9 mouse cellular contexts compared by ENCODE assay signal in genomic region chr11:6605491-6606399, GRCm38 (mm10). TPM values are rescaled to one million over a fixed set of nuclear protein-coding genes. Genes with fewer than 3 reads are reported as not detected.
DNase-seq lines count a peak whose midpoint lies in the region; ATAC-seq and TF ChIP-seq lines count a peak whose summit lies in the region.
"Had no signal": no experiment of that assay in that cellular context is flagged by ENCODE, and none has a peak within 500 bp of the region (broad histone marks: within the 10 kb centered on the region; RNA-seq: fewer than 3 reads in every experiment).

TSS of gene Nacad (minus strand) at chr11:6606053.

- peak; percentile 36 to 53 for DNase-seq in adrenal gland, adult (ENCODE audit: inconsistent age in 2 of 2, low spot score in 1 of 2)
- DNase-seq in adrenal gland, postnatal 4 days (ENCODE audit: low spot score in 2 of 2): no peak
- peak; percentile 97 for DNase-seq in brain, embryonic 14.5 days (ENCODE audit: low read depth)
- DNase-seq in forebrain, embryonic 11.5 days (ENCODE audit: low spot score): peak; percentile 79
- no peak for DNase-seq in liver, embryonic 13.5 days
- DNase-seq in retina, postnatal 1 day: peak; percentile 90
- no peak for DNase-seq in gastrocnemius, postnatal 4 days (ENCODE audit: low spot score in 2 of 2)

- H3K27me3 ChIP-seq in forebrain, embryonic 11.5 days (ENCODE audit: control insufficient read depth, insufficient read depth, low read length): peaks cover 4% of the 10 kb centered on the region; the same call in 1 of the 2 replicates
- H3K27me3 ChIP-seq in intestine, embryonic 16.5 days (replicated peaks; ENCODE audit: control insufficient read depth, insufficient read depth, low read length): peaks cover 21% of the 10 kb centered on the region; the same call in 1 of the 2 replicates
- H3K27me3 ChIP-seq in liver, embryonic 13.5 days: peaks cover 61% of the 10 kb centered on the region

- H3K9ac ChIP-seq in forebrain, embryonic 11.5 days (ENCODE audit: low read length): peak within 1 kb of the TSS; percentile 51
- peak within 1 kb of the TSS; percentile 61 for H3K9ac ChIP-seq in intestine, embryonic 16.5 days (ENCODE audit: low read depth, low read length)
- H3K9ac ChIP-seq in liver, embryonic 13.5 days: no peak within 1 kb of the TSS

- ATAC-seq in forebrain, embryonic 11.5 days (replicated peaks; ENCODE audit: low FRiP score): peak; percentile 91
- peak; percentile 72 for ATAC-seq in intestine, embryonic 16.5 days
- 0 out of 2 replicates have a peak, but pooled peaks have one; percentile 29 for ATAC-seq in liver, embryonic 13.5 days (ENCODE audit: low read depth)

- 4% methylated on average over 35 of the region's 41 CpGs for WGBS in forebrain, embryonic 11.5 days
- WGBS in intestine, embryonic 16.5 days: 7% methylated on average over 32 of the region's 41 CpGs
- 7% methylated on average over 37 of the region's 41 CpGs for WGBS in liver, embryonic 13.5 days (ENCODE audit: insufficient replicate concordance)

- peak; percentile 52; the same call in 1 of the 2 replicates for TF ChIP-seq POLR2A in brain, embryonic 14.5 days (IDR thresholded peaks at IDR 0.05; ENCODE audit: borderline replicate concordance, extremely low read depth, insufficient read depth, insufficient read length, poor library complexity, severe bottlenecking)

- peak within 1 kb of the TSS; percentile 70 for H3K27ac ChIP-seq in forebrain, embryonic 11.5 days (ENCODE audit: low read depth, low read length)
- 0 out of 2 replicates have a peak within 1 kb of the TSS, but pooled peaks have one; percentile 18 for H3K27ac ChIP-seq in intestine, embryonic 16.5 days (ENCODE audit: low read length)
- no peak within 1 kb of the TSS for H3K27ac ChIP-seq in liver, embryonic 13.5 days
- H3K27ac ChIP-seq: macrophage had no signal

- no peaks in the 10 kb centered on the region for H3K36me3 ChIP-seq in forebrain, embryonic 11.5 days (ENCODE audit: control insufficient read depth, insufficient read depth, low read length)
- H3K36me3 ChIP-seq in intestine, embryonic 16.5 days (ENCODE audit: control insufficient read depth, insufficient read depth, low read length): no peaks in the 10 kb centered on the region
- H3K36me3 ChIP-seq in liver, embryonic 13.5 days: peaks cover 4% of the 10 kb centered on the region

- no peaks in the 10 kb centered on the region for H3K9me3 ChIP-seq in forebrain, embryonic 11.5 days (ENCODE audit: control insufficient read depth, low read length)
- H3K9me3 ChIP-seq in intestine, embryonic 16.5 days (ENCODE audit: control insufficient read depth, low read length): no peaks in the 10 kb centered on the region
- H3K9me3 ChIP-seq in liver, embryonic 13.5 days (replicated peaks): no peaks in the 10 kb centered on the region

- no peak for TF ChIP-seq CTCF in brain, embryonic 14.5 days (IDR thresholded peaks at IDR 0.05; ENCODE audit: borderline replicate concordance, extremely low read depth, insufficient read depth, insufficient read length)

- H3K4me2 ChIP-seq in forebrain, embryonic 11.5 days (ENCODE audit: low read depth, low read length, severe bottlenecking): peak within 1 kb of the TSS; percentile 71
- peak within 1 kb of the TSS; percentile 70 for H3K4me2 ChIP-seq in intestine, embryonic 16.5 days (ENCODE audit: low read depth, low read length)
- H3K4me2 ChIP-seq in liver, embryonic 13.5 days: peak within 1 kb of the TSS; percentile 49

- H3K4me3 ChIP-seq in forebrain, embryonic 11.5 days (ENCODE audit: low read depth, low read length): peak within 1 kb of the TSS; percentile 44
- H3K4me3 ChIP-seq in intestine, embryonic 16.5 days (ENCODE audit: low read length): peak within 1 kb of the TSS; percentile 49
- H3K4me3 ChIP-seq in liver, embryonic 13.5 days (replicated peaks): peak within 1 kb of the TSS; percentile 34

- peaks cover 18% of the 10 kb centered on the region for H3K4me1 ChIP-seq in forebrain, embryonic 11.5 days (replicated peaks; ENCODE audit: control insufficient read depth, insufficient read depth, low read length)
- peaks cover 21% of the 10 kb centered on the region for H3K4me1 ChIP-seq in intestine, embryonic 16.5 days (ENCODE audit: control insufficient read depth, insufficient read depth, low read length)
- H3K4me1 ChIP-seq in liver, embryonic 13.5 days (replicated peaks): peaks cover 34% of the 10 kb centered on the region

RNA-seq across cellular contexts. Expression of gene Nacad, which starts in this region (rescaled TPM):
- total RNA-seq in adrenal gland, postnatal 4 days (2021): 10 to 100 TPM in 1 of 2 experiments, 1 to 10 TPM in 1; 4.7 to 12.6 TPM
- polyA plus RNA-seq in brain, embryonic 14.5 days (2012; rRNA removed): 92.6 and 134 TPM in 2 replicates
- polyA plus RNA-seq in forebrain, embryonic 11.5 days (2014; fragmentation: Nextera tagmentation; extraction: Ambion mirVana): 28.4 and 29.3 TPM in 2 replicates
- 5.5 and 7.1 TPM in 2 replicates for polyA plus RNA-seq in intestine, embryonic 16.5 days (2015; fragmentation: Nextera tagmentation; extraction: Ambion mirVana)
- polyA plus RNA-seq in liver, embryonic 13.5 days (2015; fragmentation: Nextera tagmentation; extraction: Ambion mirVana): 5.0 and 5.7 TPM in 2 replicates
- 1 to 10 TPM; 2.0 to 2.2 TPM for total RNA-seq in gastrocnemius, postnatal 4 days (2021)
- polyA plus RNA-seq: macrophage had no signal

Comparison
In these comparisons a context has a peak if more than half of its experiments do, and no peak if none do; other contexts are left out.
1. DNase-seq: peak in adrenal gland, adult (2 of 2), brain, embryonic 14.5 days (single experiment), forebrain, embryonic 11.5 days (single experiment) and retina, postnatal 1 day (single experiment); none in adrenal gland, postnatal 4 days (0 of 2), liver, embryonic 13.5 days (single experiment) and gastrocnemius, postnatal 4 days (0 of 2).
2. ATAC-seq: peak in every context shown above with its lines; median percentile 91 in forebrain, embryonic 11.5 days; 72 in intestine, embryonic 16.5 days; 29 in liver, embryonic 13.5 days.
3. Peak in every context shown above with its lines, with median percentiles within 50 percentile points of each other: H3K4me2 ChIP-seq and H3K4me3 ChIP-seq.